Comparison of ENCODE assay signal across 8 mouse cellular contexts in the genomic region with DNA sequence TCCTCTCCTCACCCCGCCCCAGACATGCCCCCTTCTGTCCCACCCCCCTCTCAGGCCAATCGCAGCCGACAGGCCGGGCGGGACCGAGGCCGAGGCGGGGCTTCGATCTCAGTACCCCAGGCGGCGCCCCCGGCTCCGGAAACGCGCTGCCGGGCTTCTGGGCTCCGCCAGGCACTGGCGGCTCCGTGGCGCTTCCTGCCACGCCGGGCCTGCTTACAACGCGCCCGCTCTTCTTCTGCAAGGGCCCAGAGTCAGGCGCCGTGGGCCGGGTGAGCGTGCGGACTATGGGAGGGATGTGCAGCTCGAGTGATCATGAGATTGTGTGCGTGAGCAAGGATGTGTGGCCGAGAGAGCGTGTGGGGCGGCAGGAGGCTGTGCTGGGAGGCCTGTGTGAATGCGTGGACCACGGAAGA. TPM values are rescaled to one million over a fixed set of nuclear protein-coding genes. Genes with fewer than 3 reads are reported as not detected.
DNase-seq lines count a peak whose midpoint lies in the region; ATAC-seq and TF ChIP-seq lines count a peak whose summit lies in the region.

A gene (plus strand): TSS at position 139 of the 413 bp plus-strand sequence.

- WGBS in embryonic facial prominence, embryonic 12.5 days, result 21% methylated on average over 37 of the region's 37 CpGs
- 22% methylated on average over 32 of the region's 37 CpGs for WGBS in limb, embryonic 14.5 days
- 21% methylated on average over 37 of the region's 37 CpGs for WGBS in midbrain, embryonic 16.5 days

- H3K27ac ChIP-seq in embryonic facial prominence, embryonic 12.5 days, result peak within 1 kb of the TSS; percentile 63; the same call in 1 of the 2 replicates
- H3K27ac ChIP-seq in limb, embryonic 14.5 days (replicated peaks; ENCODE audit: low read depth, low read length), result peak within 1 kb of the TSS; percentile 76
- H3K27ac ChIP-seq in midbrain, embryonic 16.5 days (ENCODE audit: low read length), result peak within 1 kb of the TSS; percentile 80

- TF ChIP-seq POLR2A in limb, embryonic 14.5 days (IDR thresholded peaks at IDR 0.05; ENCODE audit: borderline replicate concordance, extremely low read depth, insufficient read depth, insufficient read length), result 0 out of 2 replicates have a peak, but pooled peaks have one; percentile 57

- H3K4me1 ChIP-seq in erythroblast, embryonic 14.5 days (ENCODE audit: control insufficient read depth), result peaks cover 15% of the 10 kb centered on the region
- no peaks in the 10 kb centered on the region for H3K4me1 ChIP-seq in embryonic facial prominence, embryonic 12.5 days
- H3K4me1 ChIP-seq in limb, embryonic 14.5 days (ENCODE audit: control insufficient read depth, insufficient read depth, low read length), result no peaks in the 10 kb centered on the region
- H3K4me1 ChIP-seq in midbrain, embryonic 16.5 days (ENCODE audit: control insufficient read depth, insufficient read depth, low read length), result peaks cover 11% of the 10 kb centered on the region

- H3K4me2 ChIP-seq in embryonic facial prominence, embryonic 12.5 days (replicated peaks), result peak within 1 kb of the TSS; percentile 55
- peak within 1 kb of the TSS; percentile 53 for H3K4me2 ChIP-seq in limb, embryonic 14.5 days (replicated peaks; ENCODE audit: low read depth, low read length, severe bottlenecking)
- peak within 1 kb of the TSS; percentile 54 for H3K4me2 ChIP-seq in midbrain, embryonic 16.5 days (ENCODE audit: low read length)

- peak within 1 kb of the TSS; percentile 69 for H3K4me3 ChIP-seq in erythroblast, embryonic 14.5 days (replicated peaks)
- peak within 1 kb of the TSS; percentile 59 for H3K4me3 ChIP-seq in embryonic facial prominence, embryonic 12.5 days
- H3K4me3 ChIP-seq in limb, embryonic 14.5 days (replicated peaks; ENCODE audit: low read length), result peak within 1 kb of the TSS; percentile 57
- H3K4me3 ChIP-seq in midbrain, embryonic 16.5 days (ENCODE audit: low read depth, low read length), result peak within 1 kb of the TSS; percentile 57

- H3K36me3 ChIP-seq in erythroblast, embryonic 14.5 days (ENCODE audit: control insufficient read depth), result no peaks in the 10 kb centered on the region
- H3K36me3 ChIP-seq in embryonic facial prominence, embryonic 12.5 days, result no peaks in the 10 kb centered on the region
- H3K36me3 ChIP-seq in limb, embryonic 14.5 days (ENCODE audit: control insufficient read depth, insufficient read depth, low read length), result peaks cover 8% of the 10 kb centered on the region; the same call in 1 of the 2 replicates
- H3K36me3 ChIP-seq in midbrain, embryonic 16.5 days (ENCODE audit: control insufficient read depth, insufficient read depth, low read length), result no peaks in the 10 kb centered on the region

- peaks cover 3% of the 10 kb centered on the region; the same call in 1 of the 2 replicates for H3K9me3 ChIP-seq in erythroblast, embryonic 14.5 days (ENCODE audit: control insufficient read depth, low read length)
- no peaks in the 10 kb centered on the region for H3K9me3 ChIP-seq in embryonic facial prominence, embryonic 12.5 days
- no peaks in the 10 kb centered on the region for H3K9me3 ChIP-seq in limb, embryonic 14.5 days (ENCODE audit: control insufficient read depth, low read length)
- no peaks in the 10 kb centered on the region for H3K9me3 ChIP-seq in midbrain, embryonic 16.5 days (replicated peaks; ENCODE audit: control insufficient read depth, low read length, poor library complexity, severe bottlenecking)

- DNase-seq in heart, adult 8-10 months (ENCODE audit: low spot score), result peak; percentile 62
- DNase-seq in kidney, adult 8-10 months, result peak; percentile 61 to 66
- DNase-seq in limb, embryonic 14.5 days (ENCODE audit: low spot score), result peak; percentile 69
- DNase-seq in spleen, postnatal 4 days (ENCODE audit: low spot score in 2 of 2), result peak; percentile 64 to 81

- no peak for ATAC-seq in erythroblast, adult 5-6 weeks (replicated peaks; ENCODE audit: low FRiP score, poor library complexity, severe bottlenecking)
- ATAC-seq in embryonic facial prominence, embryonic 12.5 days (ENCODE audit: insufficient number of reproducible peaks, insufficient read depth, low FRiP score, low TSS enrichment), result peak; percentile 89
- peak; percentile 96 for ATAC-seq in limb, embryonic 14.5 days (ENCODE audit: low FRiP score, low read depth)
- ATAC-seq in midbrain, embryonic 16.5 days, result peak; percentile 97

- peaks cover 4% of the 10 kb centered on the region for H3K27me3 ChIP-seq in erythroblast, embryonic 14.5 days (ENCODE audit: control insufficient read depth)
- no peaks in the 10 kb centered on the region; the same call in 1 of the 2 replicates for H3K27me3 ChIP-seq in embryonic facial prominence, embryonic 12.5 days
- H3K27me3 ChIP-seq in limb, embryonic 14.5 days (ENCODE audit: control insufficient read depth, insufficient read depth, low read length), result no peaks in the 10 kb centered on the region
- no peaks in the 10 kb centered on the region for H3K27me3 ChIP-seq in midbrain, embryonic 16.5 days (ENCODE audit: control insufficient read depth, insufficient read depth, low read depth, low read length)

- peak within 1 kb of the TSS; percentile 68 for H3K9ac ChIP-seq in embryonic facial prominence, embryonic 12.5 days
- H3K9ac ChIP-seq in limb, embryonic 14.5 days (ENCODE audit: low read depth, low read length, severe bottlenecking), result peak within 1 kb of the TSS; percentile 72
- H3K9ac ChIP-seq in midbrain, embryonic 16.5 days (ENCODE audit: low read depth, low read length), result peak within 1 kb of the TSS; percentile 78

RNA-seq across cellular contexts. Expression of the gene that starts here (rescaled TPM):
- polyA plus RNA-seq in erythroblast, embryonic 14.5 days (2012), result 0.01 and 0.02 TPM in 2 replicates
- total RNA-seq in erythroblast, adult 5-6 weeks (2015; ENCODE audit: low replicate concordance), result 1.3 and 6.1 TPM in 2 replicates
- total RNA-seq in erythroblast, adult 5-6 weeks (2017; ENCODE audit: low replicate concordance), result 0.84 and 1.3 TPM in 2 replicates
- 21.2 and 21.6 TPM in 2 replicates for polyA plus RNA-seq in embryonic facial prominence, embryonic 12.5 days (2016; fragmentation: Nextera tagmentation; extraction: Ambion mirVana)
- total RNA-seq in heart, adult 8-10 months (2022), result 1 to 10 TPM; 6.1 to 7.5 (median 6.7) TPM
- polyA plus RNA-seq in limb, embryonic 14.5 days (2012; rRNA removed), result 38.1 and 48.7 TPM in 2 replicates
- polyA plus RNA-seq in limb, embryonic 14.5 days (2014; fragmentation: Nextera tagmentation; extraction: Ambion mirVana), result 24.0 and 25.7 TPM in 2 replicates
- polyA plus RNA-seq in midbrain, embryonic 16.5 days (2015; fragmentation: Nextera tagmentation; extraction: Ambion mirVana), result 10.8 and 11.0 TPM in 2 replicates

Comparison
In these comparisons a context has a peak if more than half of its experiments do, and no peak if none do; other contexts are left out.
1. RNA of the gene that starts here (polyA plus RNA-seq): 24.0 to 48.7 TPM in limb, embryonic 14.5 days, 21.2 to 21.6 TPM in embryonic facial prominence, embryonic 12.5 days and 10.8 to 11.0 TPM in midbrain, embryonic 16.5 days; 0.01 to 0.02 TPM in erythroblast, embryonic 14.5 days; every median in the first group is over 10 times any median in the second.
2. Peak in every context shown above with its lines, with median percentiles within 50 percentile points of each other: H3K4me3 ChIP-seq, H3K27ac ChIP-seq, H3K4me2 ChIP-seq, H3K9ac ChIP-seq and DNase-seq.